Comparison of ENCODE assay signal across 10 mouse cellular contexts in the genomic region with DNA sequence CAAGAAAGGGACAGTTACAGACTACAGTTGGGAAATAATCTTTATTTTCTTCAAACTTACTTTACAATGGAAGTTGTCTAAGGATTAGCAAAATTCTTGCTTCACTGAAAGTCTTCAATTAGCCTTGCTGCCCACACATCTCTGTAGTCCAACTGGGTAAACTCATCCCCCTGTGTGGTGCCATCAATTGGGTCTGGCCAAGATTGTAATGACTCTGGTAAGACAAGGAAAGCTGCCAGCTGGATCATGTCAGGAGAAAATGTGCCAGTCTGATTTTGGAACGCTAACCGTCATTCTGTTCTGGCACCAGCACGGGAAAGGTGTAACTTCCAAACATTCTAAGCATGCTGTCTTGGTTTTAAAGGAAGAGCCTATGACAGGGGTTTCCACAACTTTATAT. TPM values are rescaled to one million over a fixed set of nuclear protein-coding genes. Genes with fewer than 3 reads are reported as not detected.
DNase-seq lines count a peak whose midpoint lies in the region; TF ChIP-seq lines count a peak whose summit lies in the region.
"Had no signal": no experiment of that assay in that cellular context is flagged by ENCODE, and none has a peak within 500 bp of the region (broad histone marks: within the 10 kb centered on the region; RNA-seq: fewer than 3 reads in every experiment).

No protein-coding gene starts in this region.

- no peak for TF ChIP-seq POLR2A in brain, embryonic 14.5 days (IDR thresholded peaks at IDR 0.05; ENCODE audit: borderline replicate concordance, extremely low read depth, insufficient read depth, insufficient read length, poor library complexity, severe bottlenecking)

- TF ChIP-seq CTCF in brain, embryonic 14.5 days (IDR thresholded peaks at IDR 0.05; ENCODE audit: borderline replicate concordance, extremely low read depth, insufficient read depth, insufficient read length): no peak

- peak; percentile 32 for DNase-seq in adrenal gland, postnatal 10 days
- DNase-seq in adrenal gland, adult (ENCODE audit: inconsistent age in 2 of 2, low spot score in 1 of 2): no peak
- peak; percentile 22 to 28 for DNase-seq in layer of hippocampus, adult 18-20 months (ENCODE audit: low spot score in 2 of 2)
- DNase-seq in layer of hippocampus, postnatal 25 days (ENCODE audit: extremely low spot score in 1 of 2, low spot score in 1 of 2): no peak
- peak; percentile 63 for DNase-seq in brain, embryonic 14.5 days (ENCODE audit: low read depth)
- DNase-seq in cerebellum, postnatal 25 days: peak; percentile 80 to 83
- DNase-seq in thymus, postnatal 4 days: no peak
- no peak for DNase-seq in kidney, postnatal 14 days
- DNase-seq: adrenal gland, postnatal 25 days; kidney, adult 11 months had no signal

RNA-seq across cellular contexts. Expression of a gene that starts 25.9 kb away (rescaled TPM):
- 1 to 10 TPM; 4.9 to 5.8 TPM for total RNA-seq in adrenal gland, postnatal 10 days (2021)
- total RNA-seq in layer of hippocampus, adult 18-20 months (2021): 100 to 1,000 TPM; 203 to 215 TPM
- 100 to 1,000 TPM; 173 to 185 TPM for total RNA-seq in layer of hippocampus, postnatal 25 days (2021)
- 43.9 and 56.3 TPM in 2 replicates for polyA plus RNA-seq in brain, embryonic 14.5 days (2012; rRNA removed)

RNA-seq across cellular contexts. Expression of a gene that starts 26.6 kb away (rescaled TPM):
- total RNA-seq in adrenal gland, postnatal 10 days (2021): 10 to 100 TPM; 62.5 to 73.1 TPM
- 10 to 100 TPM; 52.3 to 53.4 TPM for total RNA-seq in layer of hippocampus, adult 18-20 months (2021)
- total RNA-seq in layer of hippocampus, postnatal 25 days (2021): 10 to 100 TPM; 54.6 to 60.2 TPM
- polyA plus RNA-seq in brain, embryonic 14.5 days (2012; rRNA removed): 32.8 and 38.1 TPM in 2 replicates

Comparison
In these comparisons a context has a peak if more than half of its experiments do, and no peak if none do; other contexts are left out.
1. DNase-seq: peak in adrenal gland, postnatal 10 days (single experiment), layer of hippocampus, adult 18-20 months (2 of 2), brain, embryonic 14.5 days (single experiment) and cerebellum, postnatal 25 days (2 of 2); none in adrenal gland, adult (0 of 2), layer of hippocampus, postnatal 25 days (0 of 2), thymus, postnatal 4 days (single experiment) and kidney, postnatal 14 days (single experiment).
2. RNA of a gene that starts 25.9 kb away (total RNA-seq): 203 to 215 TPM in layer of hippocampus, adult 18-20 months and 173 to 185 TPM in layer of hippocampus, postnatal 25 days; 4.9 to 5.8 TPM in adrenal gland, postnatal 10 days; every median in the first group is over 10 times any median in the second.